In the genomic region with DNA sequence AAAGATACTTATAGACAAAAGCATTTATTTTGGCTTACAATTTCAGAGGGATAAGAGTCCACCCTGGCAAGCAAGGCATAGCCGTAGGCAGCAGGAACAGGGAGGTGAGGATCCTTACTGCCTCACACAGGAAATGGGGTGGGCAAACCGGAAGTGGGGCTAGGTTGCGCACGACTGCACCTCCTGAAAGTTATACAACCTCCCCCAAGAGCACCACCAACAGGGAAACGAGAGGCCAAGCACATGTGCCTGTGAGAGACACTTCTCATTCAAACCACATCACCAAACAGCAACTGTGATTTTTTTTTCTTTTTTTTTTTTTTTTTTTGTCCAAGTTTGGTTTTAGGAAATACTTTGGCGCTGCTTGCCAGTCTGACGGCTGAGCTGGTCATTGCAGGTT, we compare ENCODE assay signal across 20 mouse cellular contexts. TPM values are rescaled to one million over a fixed set of nuclear protein-coding genes. Genes with fewer than 3 reads are reported as not detected.
DNase-seq lines count a peak whose midpoint lies in the region; ATAC-seq and TF ChIP-seq lines count a peak whose summit lies in the region.
"Had no signal": no experiment of that assay in that cellular context is flagged by ENCODE, and none has a peak within 500 bp of the region (broad histone marks: within the 10 kb centered on the region; RNA-seq: fewer than 3 reads in every experiment).

No protein-coding gene starts in this region.

- H3K4me1 ChIP-seq in hindbrain, embryonic 13.5 days (replicated peaks) = no peaks in the 10 kb centered on the region
- H3K4me1 ChIP-seq in hindbrain, embryonic 10.5 days (replicated peaks) = 0 out of 2 replicates have a peak, but pooled peaks cover 2% of the 10 kb centered on the region
- H3K4me1 ChIP-seq in testis, adult 2 months (ENCODE audit: control insufficient read depth, insufficient read depth, low read length) = 0 out of 2 replicates have a peak, but pooled peaks cover 2% of the 10 kb centered on the region
- no peaks in the 10 kb centered on the region for H3K4me1 ChIP-seq in hindbrain, embryonic 16.5 days (ENCODE audit: control insufficient read depth, insufficient read depth, low read depth, low read length)
- H3K4me1 ChIP-seq: embryonic facial prominence, embryonic 12.5 days; forebrain, embryonic 12.5 days; heart, embryonic 12.5 days; intestine, embryonic 15.5 days had no signal

- DNase-seq in hindbrain, embryonic 10.5 days (ENCODE audit: low spot score) = no peak
- DNase-seq in testis, postnatal 10 days (ENCODE audit: low spot score) = no peak
- DNase-seq in thymus, adult 18-20 months = no peak
- DNase-seq in adipocyte (ENCODE audit: low spot score) = no peak
- DNase-seq: adrenal gland, adult 2 months; adrenal gland, postnatal 25 days; cerebellum, adult 18-20 months; cerebellum, postnatal 10 days; gastrocnemius, postnatal 10 days; heart, adult 2 months; kidney, adult 2 months had no signal

- no peak overlapping the region for H3K4me3 ChIP-seq in hindbrain, embryonic 13.5 days
- no peak overlapping the region for H3K4me3 ChIP-seq in hindbrain, embryonic 10.5 days
- H3K4me3 ChIP-seq in testis, adult 2 months (ENCODE audit: control insufficient read depth, low read depth, low read length) = peak overlapping the region; percentile 51
- peak overlapping the region; percentile 19 for H3K4me3 ChIP-seq in hindbrain, embryonic 16.5 days (ENCODE audit: low read length)
- H3K4me3 ChIP-seq: embryonic facial prominence, embryonic 12.5 days; forebrain, embryonic 12.5 days; heart, adult 2 months; heart, embryonic 12.5 days; intestine, embryonic 15.5 days had no signal

- H3K36me3 ChIP-seq in hindbrain, embryonic 13.5 days = no peaks in the 10 kb centered on the region
- H3K36me3 ChIP-seq in hindbrain, embryonic 10.5 days = no peaks in the 10 kb centered on the region
- H3K36me3 ChIP-seq in testis, adult 2 months (ENCODE audit: control insufficient read depth, insufficient read depth, low read length) = no peaks in the 10 kb centered on the region
- no peaks in the 10 kb centered on the region for H3K36me3 ChIP-seq in hindbrain, embryonic 16.5 days (ENCODE audit: control insufficient read depth, insufficient read depth, low read length)
- H3K36me3 ChIP-seq: embryonic facial prominence, embryonic 12.5 days; forebrain, embryonic 12.5 days; heart, embryonic 12.5 days; intestine, embryonic 15.5 days had no signal

- WGBS in hindbrain, embryonic 13.5 days = 48% methylated on average over 7 of the region's 7 CpGs
- 63% methylated on average over 7 of the region's 7 CpGs for WGBS in hindbrain, embryonic 10.5 days
- 55% methylated on average over 7 of the region's 7 CpGs for WGBS in hindbrain, embryonic 16.5 days

- no peaks in the 10 kb centered on the region for H3K27me3 ChIP-seq in hindbrain, embryonic 13.5 days
- no peaks in the 10 kb centered on the region for H3K27me3 ChIP-seq in hindbrain, embryonic 10.5 days (ENCODE audit: insufficient read depth, poor library complexity, severe bottlenecking)
- H3K27me3 ChIP-seq in testis, adult 2 months (ENCODE audit: control insufficient read depth, insufficient read depth, low read length) = no peaks in the 10 kb centered on the region
- H3K27me3 ChIP-seq in hindbrain, embryonic 16.5 days (replicated peaks; ENCODE audit: control insufficient read depth, insufficient read depth, low read length) = no peaks in the 10 kb centered on the region
- H3K27me3 ChIP-seq: embryonic facial prominence, embryonic 12.5 days; forebrain, embryonic 12.5 days; heart, embryonic 12.5 days; intestine, embryonic 15.5 days had no signal

- no peak for ATAC-seq in hindbrain, embryonic 13.5 days (ENCODE audit: low FRiP score)
- no peak for ATAC-seq in hindbrain, embryonic 16.5 days
- ATAC-seq: activated CD4-positive, CD25-positive, alpha-beta regulatory T cell, adult 4 months; forebrain, embryonic 16.5 days; intestine, embryonic 15.5 days had no signal

- TF ChIP-seq POLR2A in testis, adult 2 months (IDR thresholded peaks at IDR 0.05; ENCODE audit: control insufficient read depth, low read depth, low read length) = no peak

- no peaks in the 10 kb centered on the region for H3K9me3 ChIP-seq in hindbrain, embryonic 13.5 days
- no peaks in the 10 kb centered on the region for H3K9me3 ChIP-seq in hindbrain, embryonic 10.5 days
- H3K9me3 ChIP-seq in hindbrain, embryonic 16.5 days (ENCODE audit: control insufficient read depth, low read length) = peaks cover 3% of the 10 kb centered on the region; the same call in 1 of the 2 replicates
- H3K9me3 ChIP-seq: embryonic facial prominence, embryonic 12.5 days; forebrain, embryonic 12.5 days; intestine, embryonic 15.5 days had no signal

- no peak for TF ChIP-seq CTCF in testis, adult 2 months (IDR thresholded peaks at IDR 0.05; ENCODE audit: control insufficient read depth, insufficient read depth, insufficient replicate concordance, low read depth, low read length)

- peak overlapping the region; percentile 23; the same call in 1 of the 2 replicates for H3K4me2 ChIP-seq in hindbrain, embryonic 13.5 days
- H3K4me2 ChIP-seq in hindbrain, embryonic 16.5 days (ENCODE audit: low read length) = peak overlapping the region; percentile 12; the same call in 1 of the 2 replicates
- H3K4me2 ChIP-seq: embryonic facial prominence, embryonic 12.5 days; forebrain, embryonic 12.5 days; heart, embryonic 12.5 days; intestine, embryonic 15.5 days had no signal

- no peak overlapping the region for H3K27ac ChIP-seq in hindbrain, embryonic 13.5 days
- H3K27ac ChIP-seq in hindbrain, embryonic 10.5 days = no peak overlapping the region
- H3K27ac ChIP-seq in testis, adult 2 months (ENCODE audit: control insufficient read depth, insufficient read depth, low read depth, low read length) = no peak overlapping the region
- no peak overlapping the region for H3K27ac ChIP-seq in hindbrain, embryonic 16.5 days (ENCODE audit: low read depth, low read length)
- H3K27ac ChIP-seq: embryonic facial prominence, embryonic 12.5 days; forebrain, embryonic 12.5 days; heart, adult 2 months; intestine, embryonic 15.5 days had no signal

- H3K9ac ChIP-seq in hindbrain, embryonic 13.5 days = no peak overlapping the region
- no peak overlapping the region for H3K9ac ChIP-seq in hindbrain, embryonic 16.5 days (ENCODE audit: low read depth, low read length)
- H3K9ac ChIP-seq: embryonic facial prominence, embryonic 12.5 days; forebrain, embryonic 12.5 days; heart, embryonic 12.5 days; intestine, embryonic 15.5 days had no signal

RNA-seq across cellular contexts. Expression of a gene that starts 19.8 kb away (rescaled TPM):
- 0.08 and 0.26 TPM in 2 replicates for polyA plus RNA-seq in hindbrain, embryonic 13.5 days (2015; fragmentation: Nextera tagmentation; extraction: Ambion mirVana)
- polyA plus RNA-seq in hindbrain, embryonic 10.5 days (2016; fragmentation: Nextera tagmentation; extraction: Ambion mirVana) = 1.4 and 1.6 TPM in 2 replicates
- 0.95 TPM in 1 of 2 replicates, not detected in the other for polyA plus RNA-seq in testis, adult 2 months (2012; rRNA removed)
- polyA plus RNA-seq in hindbrain, embryonic 16.5 days (2015; fragmentation: Nextera tagmentation; extraction: Ambion mirVana) = 0.93 and 1.5 TPM in 2 replicates

RNA-seq across cellular contexts. Expression of a gene that starts 19.8 kb away (rescaled TPM):
- 0.10 and 0.23 TPM in 2 replicates for polyA plus RNA-seq in hindbrain, embryonic 13.5 days (2015; fragmentation: Nextera tagmentation; extraction: Ambion mirVana)
- 0.07 and 0.51 TPM in 2 replicates for polyA plus RNA-seq in hindbrain, embryonic 10.5 days (2016; fragmentation: Nextera tagmentation; extraction: Ambion mirVana)
- polyA plus RNA-seq in testis, adult 2 months (2012; rRNA removed) = 0.25 and 0.43 TPM in 2 replicates
- polyA plus RNA-seq in hindbrain, embryonic 16.5 days (2015; fragmentation: Nextera tagmentation; extraction: Ambion mirVana) = 0.15 and 0.42 TPM in 2 replicates

Comparison
In these comparisons a context has a peak if more than half of its experiments do, and no peak if none do; other contexts are left out.
1. H3K4me3 ChIP-seq: peak in testis, adult 2 months (single experiment) and hindbrain, embryonic 16.5 days (single experiment); none in hindbrain, embryonic 13.5 days (single experiment) and hindbrain, embryonic 10.5 days (single experiment).